Mouse (Mus musculus) midbrain, embryonic 13.5 days (tissue): Measurements from ENCODE around the gene Vdac1. TPM values are rescaled to one million over a fixed set of nuclear protein-coding genes. Genes with fewer than 3 reads are reported as not detected.

ENCODE experiments used
- ATAC-seq: fragments of 200-750 bp; cut with Nextera tagmentation; 2 replicates; pipeline ENCODE4 v1.8.0; 2017; ENCODE audit warnings: mild to moderate bottlenecking, moderate TSS enrichment, moderate library complexity
- H3K27ac ChIP-seq: fragments of 300-500 bp; sonication (generic); 2 replicates; pipeline ENCODE4 v1.5.1; 2015; ENCODE audit warnings: inconsistent platforms, mild to moderate bottlenecking, moderate library complexity
- H3K27me3 ChIP-seq: fragments of 300-500 bp; sonication (generic); 2 replicates; pipeline ENCODE4 v1.6.1; 2015; ENCODE audit warnings: mild to moderate bottlenecking, inconsistent platforms
- H3K36me3 ChIP-seq: fragments of 300-500 bp; sonication (generic); 2 replicates; pipeline ENCODE4 v1.6.1; 2015; ENCODE audit warnings: mild to moderate bottlenecking, inconsistent platforms
- H3K4me1 ChIP-seq: fragments of 300-500 bp; sonication (generic); replicated peaks from 2 replicates; pipeline ENCODE4 v1.6.1; 2015; ENCODE audit warnings: inconsistent platforms
- H3K4me2 ChIP-seq: fragments of 300-500 bp; sonication (generic); replicated peaks from 2 replicates; pipeline ENCODE4 v1.6.1; 2015; ENCODE audit warnings: moderate library complexity, mild to moderate bottlenecking, inconsistent platforms
- H3K4me3 ChIP-seq: fragments of 300-500 bp; sonication (generic); replicated peaks from 2 replicates; pipeline ENCODE4 v1.5.1; 2015; ENCODE audit warnings: mild to moderate bottlenecking, inconsistent platforms
- H3K9ac ChIP-seq: fragments of 300-500 bp; sonication (generic); replicated peaks from 2 replicates; pipeline ENCODE4 v1.6.1; 2015; ENCODE audit warnings: mild to moderate bottlenecking, inconsistent platforms
- H3K9me3 ChIP-seq: fragments of 300-500 bp; sonication (generic); 2 replicates; pipeline ENCODE4 v1.6.1; 2016; ENCODE audit warnings: mild to moderate bottlenecking, inconsistent platforms
- WGBS: fragments of 180-500 bp; shearing (Covaris S2); methylation state at CpG from one replicate; pipeline ENCODE4 v1.1.7; 2015; 5-methylcytosine and 5-hydroxymethylcytosine counted together
- polyA plus RNA-seq: library from polyadenylated mRNA; unstranded; fragments of >200 nt; fragmentation: Nextera tagmentation; extraction: Ambion mirVana; gene quantifications from 2 replicates; pipeline ENCODE4 v1.2.1, GENCODE M21; 2015

Vdac1 gene
- 268 and 278 TPM in 2 replicates for polyA plus RNA-seq

DNA sequence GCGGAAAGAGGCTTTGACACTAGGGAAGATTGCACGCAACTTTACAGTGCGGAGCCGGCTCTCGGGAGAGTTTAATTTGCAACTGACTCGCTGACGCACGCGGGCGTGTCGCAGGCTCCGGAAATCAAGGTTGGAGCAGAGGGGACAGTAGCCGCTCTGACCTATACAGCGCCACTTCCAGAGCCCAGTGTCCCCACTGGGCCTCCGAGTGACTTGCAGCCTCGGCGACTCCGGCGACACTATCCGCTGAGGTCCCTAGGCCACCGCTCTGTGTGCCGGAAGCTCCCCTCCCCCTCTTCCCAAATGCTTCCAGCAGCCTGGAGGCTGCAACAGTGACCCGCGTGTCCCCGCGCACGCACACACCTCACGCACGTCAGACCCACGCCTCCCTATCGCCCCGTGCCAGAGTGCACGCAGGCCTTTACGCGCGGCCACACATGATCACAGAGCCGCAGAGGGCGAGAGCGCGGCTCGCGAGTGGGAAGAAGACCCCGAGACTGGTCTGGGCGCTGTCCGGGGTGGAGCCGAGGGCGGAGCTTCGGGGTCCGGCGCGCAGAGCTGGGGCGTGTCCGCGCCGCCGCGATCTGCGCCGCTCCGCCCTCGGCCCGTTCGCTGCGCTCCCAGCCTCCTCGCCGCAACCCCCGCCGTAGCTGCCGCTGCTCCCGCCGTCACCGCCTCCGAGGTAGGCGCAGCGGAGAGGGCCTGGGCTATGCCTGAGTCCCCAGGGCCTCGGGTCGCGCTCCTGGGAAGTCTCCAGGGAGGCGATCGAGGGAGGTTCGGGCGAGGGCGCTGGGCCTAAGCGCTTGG, at the start of gene Vdac1:
TSS of gene Vdac1 (plus strand) at position 390 of the 807 bp plus-strand sequence.
- Histone ChIP-seq H3K4me3 (peak within 1 kb of the TSS; percentile 96), H3K4me2 (peak within 1 kb of the TSS; percentile 98), H3K4me1 (peaks cover 45% of the 10 kb centered on the region), H3K27me3 (0 out of 2 replicates have a peak, but pooled peaks cover 5% of the 10 kb centered on the region), H3K27ac (peak within 1 kb of the TSS; percentile 92), H3K9ac (peak within 1 kb of the TSS; percentile 96), H3K9me3 (no peaks in the 10 kb centered on the region), H3K36me3 (no peaks in the 10 kb centered on the region)
- peak; percentile 96 for ATAC-seq
- WGBS = under 1% methylated on average over 83 of the region's 84 CpGs

DNA sequence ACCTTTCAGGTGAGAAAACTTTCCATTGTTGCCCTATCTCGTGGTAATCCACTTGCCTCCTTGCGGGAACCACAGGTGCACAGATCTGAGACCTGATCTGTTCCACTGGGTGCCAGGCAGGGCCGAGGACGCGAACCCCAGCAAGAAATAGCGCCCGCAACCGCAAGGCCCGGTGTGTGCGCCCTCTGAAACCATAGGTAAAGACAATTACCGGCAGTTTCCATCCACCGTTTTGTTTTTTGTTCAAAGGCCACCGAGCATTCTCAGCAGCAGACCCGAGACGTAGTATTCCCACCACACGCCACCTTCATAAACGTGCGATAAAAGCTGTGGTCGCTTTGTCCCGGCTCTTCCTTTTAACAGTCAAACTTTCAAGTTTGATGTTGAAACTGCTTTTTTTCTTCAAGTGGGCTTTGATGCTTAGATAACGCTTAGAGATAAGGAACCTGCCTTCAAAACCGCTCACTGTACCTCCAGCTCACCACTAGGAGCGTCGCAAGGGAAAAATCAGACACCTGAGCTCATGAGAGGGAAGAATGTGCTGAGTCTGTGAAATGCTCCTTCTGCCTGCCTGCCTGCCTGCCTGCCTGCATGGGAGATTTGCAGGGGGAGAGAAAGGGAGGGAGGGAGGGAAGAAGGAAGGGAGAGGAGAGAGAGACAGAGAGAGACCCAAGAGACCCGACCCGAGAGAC, 46.4 kb upstream of the Vdac1 start:
- Histone ChIP-seq H3K27ac (no peak overlapping the region), H3K36me3 (no peaks in the 10 kb centered on the region), H3K27me3 (peaks cover 20% of the 10 kb centered on the region), H3K9me3 (no peaks in the 10 kb centered on the region), H3K4me1 (no peaks in the 10 kb centered on the region), H3K4me2 (0 out of 2 replicates have a peak overlapping the region, but pooled peaks have one; percentile 5), H3K9ac (no peak overlapping the region), H3K4me3 (no peak overlapping the region)
- no peak for ATAC-seq
- WGBS = 21% methylated on average over 26 of the region's 26 CpGs

DNA sequence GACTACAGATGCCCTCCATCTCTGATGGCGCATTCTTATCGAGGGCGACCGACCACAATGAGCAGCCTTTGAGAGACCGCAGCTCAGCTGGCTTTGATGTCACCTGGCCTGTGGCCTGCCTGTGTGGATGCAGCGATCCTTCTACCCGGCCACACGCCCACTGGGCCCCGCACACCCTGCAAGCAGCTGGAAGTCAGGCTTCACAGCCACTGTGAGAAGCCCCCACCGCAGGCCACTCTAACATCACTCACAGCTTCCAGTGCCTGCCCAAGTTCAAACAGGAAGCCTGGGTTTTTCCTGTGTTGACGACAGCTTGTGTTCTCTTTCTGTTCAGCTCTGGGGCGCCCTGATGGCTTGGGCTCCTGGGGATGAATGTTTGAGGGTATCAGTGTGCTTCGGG, 42.2 kb upstream of the Vdac1 start:
- H3K27ac ChIP-seq = no peak overlapping the region
- H3K9ac ChIP-seq = no peak overlapping the region
- H3K27me3 ChIP-seq = peaks cover 19% of the 10 kb centered on the region
- no peaks in the 10 kb centered on the region for H3K9me3 ChIP-seq
- no peaks in the 10 kb centered on the region for H3K36me3 ChIP-seq
- no peaks in the 10 kb centered on the region for H3K4me1 ChIP-seq
- ATAC-seq = no peak
- no peak overlapping the region for H3K4me2 ChIP-seq
- WGBS = 77% methylated on average over 13 of the region's 13 CpGs
- no peak overlapping the region for H3K4me3 ChIP-seq

DNA sequence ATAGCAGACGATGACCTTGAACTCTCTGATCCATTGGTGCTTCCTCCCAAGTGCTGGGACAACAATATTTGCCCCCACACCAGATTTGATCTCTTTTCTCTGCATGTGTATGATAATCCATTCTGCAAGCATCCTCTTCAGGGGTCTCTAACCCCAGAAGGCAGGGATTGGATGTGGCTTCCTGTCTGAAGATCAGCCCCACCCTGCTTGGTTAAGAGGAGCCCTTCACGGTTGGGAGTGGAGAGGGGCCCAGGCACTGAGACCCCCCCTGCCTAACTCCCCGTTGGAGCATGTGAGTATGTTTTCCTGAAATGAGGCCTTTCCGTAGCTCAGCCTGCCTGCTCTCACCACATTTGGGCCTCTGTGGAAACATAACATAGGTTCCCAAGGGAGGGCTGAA, 41.0 kb upstream of the Vdac1 start:
- 84% methylated on average over 4 of the region's 4 CpGs for WGBS
- Histone ChIP-seq H3K27ac (no peak overlapping the region), H3K36me3 (no peaks in the 10 kb centered on the region), H3K4me3 (no peak overlapping the region), H3K9ac (no peak overlapping the region), H3K27me3 (peaks cover 10% of the 10 kb centered on the region), H3K4me2 (no peak overlapping the region), H3K9me3 (no peaks in the 10 kb centered on the region), H3K4me1 (no peaks in the 10 kb centered on the region)
- no peak for ATAC-seq

DNA sequence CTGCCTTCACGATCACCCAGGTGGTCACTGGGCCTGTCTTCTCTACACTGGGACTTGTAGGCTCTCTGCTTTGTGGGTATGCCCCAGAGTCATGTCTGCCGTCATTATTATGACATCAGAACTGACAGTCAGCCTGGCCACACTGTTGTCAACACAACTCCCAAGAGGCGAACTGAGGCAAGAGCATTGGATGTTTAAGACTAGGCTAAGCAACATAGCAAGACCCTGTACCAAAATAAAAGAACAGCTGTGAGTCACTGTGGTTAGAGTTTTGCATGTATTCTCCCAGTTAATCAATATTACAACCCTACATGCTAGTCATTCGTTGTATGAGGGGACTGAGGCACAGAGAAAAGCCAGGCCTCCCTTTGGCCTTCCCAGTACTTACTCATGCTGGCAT, 40.1 kb upstream of the Vdac1 start:
- Histone ChIP-seq H3K9ac (no peak overlapping the region), H3K36me3 (no peaks in the 10 kb centered on the region), H3K27ac (no peak overlapping the region), H3K4me3 (no peak overlapping the region), H3K9me3 (no peaks in the 10 kb centered on the region), H3K4me2 (no peak overlapping the region), H3K27me3 (peaks cover 2% of the 10 kb centered on the region; the same call in 1 of the 2 replicates), H3K4me1 (no peaks in the 10 kb centered on the region)
- 84% methylated on average over 4 of the region's 4 CpGs for WGBS
- no peak for ATAC-seq

DNA sequence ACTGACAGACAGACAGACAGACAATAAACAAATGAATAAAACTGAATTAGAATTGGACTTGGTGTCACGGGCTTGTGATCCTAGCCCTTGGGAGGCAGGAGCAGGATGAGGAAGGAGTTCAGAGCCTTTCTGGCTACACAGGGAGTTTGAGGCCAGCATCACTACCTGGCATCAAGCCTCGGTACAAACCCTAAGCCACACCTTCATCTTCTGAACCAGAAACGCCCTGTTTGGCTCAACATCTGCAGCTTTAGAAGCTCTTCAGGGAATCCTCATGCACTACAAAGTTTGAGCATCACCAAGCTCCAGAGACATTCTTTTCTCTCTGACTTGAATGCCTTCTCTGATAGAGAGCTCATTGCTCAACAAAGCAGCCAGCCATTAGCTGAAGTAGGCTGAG, 39.1 kb upstream of the Vdac1 start:
- no peaks in the 10 kb centered on the region for H3K4me1 ChIP-seq
- H3K27ac ChIP-seq = no peak overlapping the region
- 77% methylated on average over 3 of the region's 3 CpGs for whole genome bisulfite sequencing
- ATAC-seq = no peak
- H3K9ac ChIP-seq = no peak overlapping the region
- no peak overlapping the region for H3K4me2 ChIP-seq
- no peak overlapping the region for H3K4me3 ChIP-seq
- peaks cover 2% of the 10 kb centered on the region; the same call in 1 of the 2 replicates for H3K27me3 ChIP-seq
- H3K36me3 ChIP-seq = no peaks in the 10 kb centered on the region
- H3K9me3 ChIP-seq = no peaks in the 10 kb centered on the region

DNA sequence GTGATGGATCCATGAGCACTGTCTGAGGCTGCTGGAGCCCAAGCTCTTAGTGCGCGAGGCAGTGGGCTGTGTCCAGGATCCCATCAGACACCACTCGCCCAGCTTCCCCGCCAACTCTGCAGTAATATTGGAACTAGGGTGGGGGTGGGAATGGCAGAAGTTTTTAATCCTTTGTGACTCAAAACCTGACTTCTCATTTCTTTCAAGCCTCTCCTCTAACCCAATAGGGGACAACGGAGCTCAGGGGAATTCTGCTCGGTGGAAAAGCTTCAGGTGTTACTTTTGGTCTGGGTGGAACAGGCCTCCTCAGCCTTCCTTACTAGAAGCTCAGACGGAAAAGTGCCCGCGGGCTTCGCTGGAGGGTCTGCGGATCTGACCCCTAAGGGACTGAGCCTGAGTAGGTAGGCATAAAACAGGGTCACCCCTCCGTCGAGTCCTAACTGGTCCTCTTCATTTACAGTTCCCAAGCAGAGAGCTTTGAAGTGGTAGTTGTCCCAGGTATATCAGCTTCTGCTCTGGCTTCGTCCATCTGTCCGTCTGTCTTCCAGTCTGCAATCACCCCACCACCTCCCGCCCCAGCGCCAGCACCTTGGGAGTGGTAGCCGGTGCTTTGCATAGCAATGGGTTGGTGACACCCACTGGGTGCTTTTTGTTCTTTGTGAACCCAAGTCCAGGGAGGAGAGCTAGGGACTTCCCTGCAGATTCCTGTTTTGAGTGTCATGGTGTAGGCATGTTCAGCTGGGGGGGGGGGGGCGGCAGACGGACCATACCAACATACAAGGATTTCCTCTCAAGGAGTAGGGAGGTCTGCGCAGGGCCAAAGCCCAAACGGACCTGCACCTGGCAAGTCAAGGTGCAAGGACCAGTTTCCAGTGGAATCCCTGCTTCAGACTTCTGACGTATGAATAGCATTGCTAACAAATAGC, 36.0 kb upstream of the Vdac1 start:
- peaks cover 2% of the 10 kb centered on the region; the same call in 1 of the 2 replicates for H3K27me3 ChIP-seq
- ATAC-seq = no peak

DNA sequence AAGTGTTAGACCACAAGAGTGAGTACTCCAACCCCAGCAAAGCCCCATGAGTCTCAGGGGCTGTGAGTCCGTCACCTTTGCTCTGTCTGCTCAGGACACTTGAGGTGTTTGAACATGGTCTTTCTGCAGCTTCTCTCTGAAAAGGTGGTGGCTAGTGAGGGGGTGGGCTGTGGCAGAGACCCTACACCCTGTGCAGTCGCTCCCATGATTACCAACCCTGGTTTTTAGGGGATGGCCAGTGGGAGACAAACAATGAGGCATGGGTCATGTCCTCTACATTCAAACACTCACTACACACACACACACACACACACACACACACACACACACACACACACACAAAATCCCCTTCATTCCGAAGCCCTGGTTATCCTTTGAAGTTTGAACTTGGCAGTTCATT, 33.3 kb upstream of the Vdac1 start:
- WGBS = 61% methylated on average over 3 of the region's 3 CpGs
- Histone ChIP-seq H3K9ac (no peak overlapping the region), H3K27me3 (peaks cover 2% of the 10 kb centered on the region; the same call in 1 of the 2 replicates), H3K36me3 (no peaks in the 10 kb centered on the region), H3K27ac (no peak overlapping the region), H3K4me1 (no peaks in the 10 kb centered on the region; the same call in 1 of the 2 replicates), H3K4me3 (no peak overlapping the region), H3K9me3 (no peaks in the 10 kb centered on the region), H3K4me2 (no peak overlapping the region)
- ATAC-seq = no peak

More for the DNA sequence above, 36.0 kb upstream of the Vdac1 start:
- H3K4me3 ChIP-seq = no peak overlapping the region
- no peak overlapping the region for H3K9ac ChIP-seq
- H3K4me1 ChIP-seq = no peaks in the 10 kb centered on the region
- 60% methylated on average over 23 of the region's 23 CpGs for WGBS
- no peak overlapping the region for H3K4me2 ChIP-seq
- no peaks in the 10 kb centered on the region for H3K36me3 ChIP-seq
- H3K9me3 ChIP-seq = no peaks in the 10 kb centered on the region
- no peak overlapping the region for H3K27ac ChIP-seq

DNA sequence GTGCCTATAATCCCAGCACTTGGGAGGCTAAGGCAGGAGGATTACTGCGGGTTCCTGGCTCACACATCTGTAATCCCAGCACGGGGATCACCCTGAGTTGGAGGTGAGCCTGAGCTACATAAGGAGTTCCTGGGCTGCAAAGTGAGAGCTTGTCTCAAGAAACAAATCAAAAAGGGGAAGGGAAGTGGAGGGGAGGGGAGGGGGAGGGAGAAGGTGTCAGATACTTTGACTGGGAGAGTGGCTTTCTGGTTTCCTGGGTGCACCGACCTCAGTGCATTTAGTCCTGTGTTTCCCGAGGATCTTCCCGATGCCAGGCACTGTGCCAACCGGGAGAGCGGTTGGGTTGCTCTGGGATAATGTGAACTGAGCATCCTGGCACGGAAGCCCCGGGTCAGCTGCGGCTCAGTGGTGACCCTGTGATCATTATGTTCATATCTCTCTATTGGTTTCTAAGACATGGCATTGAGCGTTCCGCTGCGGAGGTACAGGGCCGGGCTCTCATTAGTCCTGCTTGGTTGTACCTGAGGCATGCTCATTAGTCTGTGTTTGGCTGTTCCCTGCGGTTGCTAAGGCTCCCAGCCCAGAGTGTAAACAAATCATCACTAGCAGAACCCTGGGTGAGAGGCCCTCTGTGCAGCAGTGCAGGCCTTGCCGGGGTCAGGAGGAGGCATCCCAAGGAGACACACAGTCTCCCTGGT, 28.1 kb upstream of the Vdac1 start:
- Histone ChIP-seq H3K4me2 (no peak overlapping the region), H3K9ac (0 out of 2 replicates have a peak overlapping the region, but pooled peaks have one; percentile 32), H3K36me3 (no peaks in the 10 kb centered on the region), H3K27ac (no peak overlapping the region), H3K27me3 (no peaks in the 10 kb centered on the region), H3K4me1 (peaks cover 8% of the 10 kb centered on the region), H3K9me3 (no peaks in the 10 kb centered on the region), H3K4me3 (no peak overlapping the region)
- ATAC-seq = peak; percentile 30; the same call in 1 of the 2 replicates
- 49% methylated on average over 16 of the region's 16 CpGs for WGBS

DNA sequence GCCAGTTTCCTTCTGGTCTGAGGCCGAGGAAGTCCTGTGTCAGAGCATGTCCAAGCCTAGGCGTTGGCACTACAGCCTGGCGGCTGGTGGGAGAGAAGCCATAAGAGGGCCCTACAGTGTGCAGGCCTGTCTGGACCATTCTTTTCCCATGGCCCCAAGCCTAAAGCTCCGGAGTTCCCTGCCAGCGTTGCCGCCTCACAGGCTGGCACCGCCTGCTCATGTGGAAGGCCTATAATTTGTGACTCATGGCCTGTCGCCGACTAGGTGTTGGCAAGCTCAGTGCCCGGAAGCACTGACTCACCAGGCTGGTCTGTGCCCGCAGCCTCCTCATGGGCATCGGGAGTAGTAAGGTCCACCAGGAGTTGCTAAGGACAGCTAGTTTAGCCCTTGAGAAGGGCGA, 27.0 kb upstream of the Vdac1 start:
- WGBS = 94% methylated on average over 13 of the region's 13 CpGs
- no peaks in the 10 kb centered on the region for H3K36me3 ChIP-seq
- no peak overlapping the region for H3K27ac ChIP-seq
- ATAC-seq = no peak
- H3K27me3 ChIP-seq = no peaks in the 10 kb centered on the region
- no peak overlapping the region for H3K9ac ChIP-seq
- no peak overlapping the region for H3K4me2 ChIP-seq
- H3K9me3 ChIP-seq = no peaks in the 10 kb centered on the region
- peaks cover 8% of the 10 kb centered on the region for H3K4me1 ChIP-seq
- no peak overlapping the region for H3K4me3 ChIP-seq

DNA sequence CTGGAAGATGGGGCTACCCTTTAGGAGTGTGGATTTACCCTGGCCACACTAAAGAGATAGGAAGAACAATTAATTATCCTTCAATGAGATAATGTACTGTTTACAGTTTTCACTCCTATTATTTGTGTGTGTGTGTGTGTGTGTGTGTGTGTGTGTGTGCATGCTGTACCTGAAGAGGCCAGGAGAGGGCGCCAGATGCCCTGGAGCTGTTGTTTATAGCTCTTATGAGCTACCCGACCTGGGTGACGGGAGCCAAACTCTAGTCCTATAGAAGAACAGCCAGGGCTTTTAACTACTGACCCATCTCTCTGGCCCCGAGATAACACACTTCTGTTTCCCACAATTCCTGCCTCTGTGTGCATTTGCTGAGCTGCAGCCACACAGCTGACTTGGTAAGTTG, 25.4 kb upstream of the Vdac1 start:
- H3K9me3 ChIP-seq = no peaks in the 10 kb centered on the region
- no peak overlapping the region for H3K4me2 ChIP-seq
- no peaks in the 10 kb centered on the region for H3K36me3 ChIP-seq
- 82% methylated on average over 4 of the region's 4 CpGs for WGBS
- H3K4me3 ChIP-seq = no peak overlapping the region
- no peak overlapping the region for H3K9ac ChIP-seq
- no peak for ATAC-seq
- peaks cover 8% of the 10 kb centered on the region for H3K4me1 ChIP-seq
- no peaks in the 10 kb centered on the region for H3K27me3 ChIP-seq
- no peak overlapping the region for H3K27ac ChIP-seq
